Mouse (Mus musculus) midbrain, embryonic 10.5 days (tissue): Measurements from ENCODE around the gene Rbm12. TPM values are rescaled to one million over a fixed set of nuclear protein-coding genes. Genes with fewer than 3 reads are reported as not detected.

Experiments
- DNase-seq: peaks from one replicate; pipeline ENCODE4 v3.0.0-alpha.2; 2017; ENCODE audit warnings: low spot score
- H3K27ac ChIP-seq: fragments of 300-500 bp; sonication (generic); replicated peaks from 2 replicates; pipeline ENCODE4 v1.5.1; 2016; ENCODE audit warnings: mild to moderate bottlenecking
- H3K27me3 ChIP-seq: fragments of 300-500 bp; sonication (generic); 2 replicates; pipeline ENCODE4 v1.6.1; 2016; ENCODE audit warnings: low read depth, mild to moderate bottlenecking; ENCODE audit not compliant: poor library complexity, severe bottlenecking
- H3K36me3 ChIP-seq: fragments of 300-500 bp; sonication (generic); 2 replicates; pipeline ENCODE4 v1.6.1; 2016; ENCODE audit warnings: mild to moderate bottlenecking, moderate library complexity
- H3K4me1 ChIP-seq: fragments of 300-500 bp; sonication (generic); 2 replicates; pipeline ENCODE4 v1.6.1; 2016
- H3K4me3 ChIP-seq: fragments of 300-500 bp; sonication (generic); 2 replicates; pipeline ENCODE4 v1.5.1; 2016; ENCODE audit warnings: mild to moderate bottlenecking, moderate library complexity
- H3K9me3 ChIP-seq: fragments of 300-500 bp; sonication (generic); replicated peaks from 2 replicates; pipeline ENCODE4 v1.6.1; 2016; ENCODE audit warnings: mild to moderate bottlenecking
- WGBS: fragments of 180-500 bp; shearing (Covaris S2); methylation state at CpG from one replicate; pipeline ENCODE4 v1.1.7; 2016; 5-methylcytosine and 5-hydroxymethylcytosine counted together
- polyA plus RNA-seq: library from polyadenylated mRNA; unstranded; fragments of >200 nt; fragmentation: Nextera tagmentation; extraction: Ambion mirVana; gene quantifications from 2 replicates; pipeline ENCODE4 v1.2.1, GENCODE M21; 2016

Gene Rbm12
- 43.9 and 47.2 TPM in 2 replicates for polyA plus RNA-seq

DNA sequence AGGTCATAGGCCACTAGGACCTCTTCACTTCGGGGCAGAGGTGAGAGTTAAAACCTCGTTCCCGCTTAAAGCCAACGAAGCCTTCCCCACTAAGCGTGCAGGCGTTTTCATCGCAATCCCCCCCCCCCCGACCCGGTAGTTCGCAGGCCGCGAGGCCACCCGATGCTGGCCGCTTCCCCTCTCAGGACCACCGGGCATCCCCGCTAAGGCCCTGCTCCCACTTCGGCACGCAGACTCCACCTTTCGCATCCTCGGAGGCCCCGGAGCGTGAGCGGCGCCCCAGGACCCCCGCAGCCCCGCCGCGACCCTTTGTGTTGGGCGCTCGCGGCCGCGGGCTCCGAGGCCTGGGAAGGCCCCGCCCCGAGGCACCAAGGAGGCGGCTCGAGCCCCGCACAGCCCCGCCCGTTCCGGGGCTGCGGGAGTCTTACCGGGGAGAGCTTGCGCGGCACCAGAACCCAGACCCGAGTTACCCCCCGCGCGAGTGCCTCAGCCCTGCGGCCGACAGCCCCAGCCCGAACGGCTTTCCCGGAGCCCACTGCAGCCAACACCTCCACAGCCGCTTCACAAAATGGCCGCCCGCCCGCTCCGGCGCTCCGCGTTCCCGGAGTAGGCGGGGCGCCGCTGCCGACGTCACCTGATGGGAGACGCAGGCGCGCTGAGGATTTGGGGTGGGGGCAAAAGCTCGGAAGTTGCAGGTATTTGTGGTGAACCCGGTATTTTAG, at the start of gene Rbm12, which contains the start of gene Cpne1:
Gene Rbm12, minus strand, starts transcription at position 621 of the 722 bp plus-strand sequence.
Gene Cpne1, minus strand, starts transcription at position 608 of the 722 bp plus-strand sequence.
- peak within 1 kb of the TSS; percentile 96 for H3K4me3 ChIP-seq
- DNase-seq = peak; percentile 95
- H3K4me1 ChIP-seq = peaks cover 20% of the 10 kb centered on the region
- H3K36me3 ChIP-seq = peaks cover 30% of the 10 kb centered on the region
- H3K27ac ChIP-seq = peak within 1 kb of the TSS; percentile 98
- H3K27me3 ChIP-seq = no peaks in the 10 kb centered on the region
- under 1% methylated on average over 74 of the region's 74 CpGs for WGBS
- H3K9me3 ChIP-seq = no peaks in the 10 kb centered on the region

DNA sequence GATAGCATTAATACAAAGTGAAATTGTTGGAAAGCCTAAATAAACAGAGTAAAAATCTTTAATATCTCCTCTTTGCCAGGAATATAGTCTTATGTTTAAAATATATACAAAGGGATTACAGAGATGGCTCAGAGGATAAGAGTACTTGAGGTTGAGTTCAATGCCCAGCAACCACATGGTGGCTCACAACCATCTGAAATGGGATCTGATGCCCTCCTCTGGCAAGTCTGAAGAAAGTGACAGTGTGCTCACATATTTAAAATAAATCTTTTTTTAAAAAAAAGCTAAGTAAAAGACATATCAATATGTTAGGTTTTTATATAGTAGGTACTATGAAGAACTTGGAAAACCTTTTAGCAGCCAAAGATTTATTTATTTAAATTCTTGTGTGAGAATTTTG, 39.8 kb upstream of the Rbm12 start:
- no peak overlapping the region for H3K27ac ChIP-seq
- no peak for DNase-seq
- no peaks in the 10 kb centered on the region for H3K27me3 ChIP-seq
- H3K9me3 ChIP-seq = no peaks in the 10 kb centered on the region
- H3K4me1 ChIP-seq = no peaks in the 10 kb centered on the region
- no peak overlapping the region for H3K4me3 ChIP-seq
- peaks cover 100% of the 10 kb centered on the region for H3K36me3 ChIP-seq

DNA sequence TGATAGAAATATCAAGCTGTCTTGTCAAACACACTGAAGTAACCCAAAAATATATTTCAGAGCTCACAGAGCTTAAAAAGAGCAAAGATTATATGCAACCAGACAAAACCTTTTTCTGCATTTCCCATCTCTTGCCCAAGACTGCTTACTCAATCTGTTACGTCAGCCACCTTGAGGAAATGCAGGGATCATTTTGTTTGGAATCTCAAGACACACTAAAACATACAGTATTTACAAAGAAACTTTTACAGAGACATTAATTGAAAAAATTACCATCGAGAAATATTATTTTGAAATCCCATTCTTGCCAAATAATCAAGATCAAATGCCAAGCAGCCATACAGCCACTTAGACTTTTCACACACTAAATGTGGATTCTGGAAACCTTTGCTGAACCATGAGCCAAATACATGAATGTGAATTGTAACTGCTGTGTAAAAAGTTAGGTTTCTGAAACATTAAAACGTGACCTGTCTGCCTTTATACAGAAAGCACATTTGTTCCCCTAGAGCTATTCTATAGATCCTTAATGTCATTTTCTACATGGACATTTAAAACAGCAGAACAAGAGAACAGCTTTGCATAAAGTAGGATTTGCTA, 35.6 kb upstream of the Rbm12 start:
- no peaks in the 10 kb centered on the region for H3K27me3 ChIP-seq
- H3K36me3 ChIP-seq = peaks cover 66% of the 10 kb centered on the region
- no peak overlapping the region for H3K4me3 ChIP-seq
- 93% methylated on average over 3 of the region's 3 CpGs for WGBS
- no peak for DNase-seq
- H3K9me3 ChIP-seq = no peaks in the 10 kb centered on the region
- H3K27ac ChIP-seq = no peak overlapping the region
- peaks cover 22% of the 10 kb centered on the region for H3K4me1 ChIP-seq

DNA sequence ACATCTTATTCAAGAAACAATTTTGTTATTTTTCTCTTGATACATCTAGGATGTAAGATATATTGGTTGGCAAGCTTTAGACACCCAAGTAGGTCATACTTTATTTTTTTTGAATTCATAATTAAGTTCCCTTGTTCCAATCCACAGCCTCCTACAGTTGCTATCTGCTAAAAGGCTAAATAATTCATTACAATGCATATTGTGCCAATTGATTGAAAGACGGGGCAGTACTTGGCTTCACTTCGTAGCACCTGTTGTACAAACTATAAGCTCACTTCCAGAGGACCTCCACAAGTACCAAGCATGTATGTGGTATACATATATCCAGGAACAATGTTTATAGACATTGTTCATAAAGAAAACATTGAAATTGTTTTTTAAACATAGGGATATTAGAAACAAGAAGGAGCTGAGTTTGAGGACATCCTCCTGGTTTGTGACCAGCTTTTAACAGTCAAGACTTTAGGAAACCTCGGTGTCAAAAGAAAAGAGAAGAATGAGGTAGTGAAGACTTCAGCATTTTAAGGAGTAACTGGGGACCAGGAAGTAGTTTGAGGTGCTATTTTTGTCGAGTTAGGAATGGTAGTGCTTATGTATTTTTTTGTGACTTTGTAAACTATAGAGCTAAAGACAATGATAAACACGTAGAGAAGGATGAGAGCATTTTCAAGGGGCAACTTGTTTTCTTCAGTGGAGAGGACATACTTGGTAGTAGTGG, 34.7 kb upstream of the Rbm12 start:
- Histone ChIP-seq H3K36me3 (peaks cover 64% of the 10 kb centered on the region), H3K27ac (no peak overlapping the region), H3K4me1 (peaks cover 22% of the 10 kb centered on the region), H3K9me3 (no peaks in the 10 kb centered on the region), H3K27me3 (no peaks in the 10 kb centered on the region), H3K4me3 (no peak overlapping the region)
- 77% methylated on average over 5 of the region's 5 CpGs for WGBS
- DNase-seq = no peak

DNA sequence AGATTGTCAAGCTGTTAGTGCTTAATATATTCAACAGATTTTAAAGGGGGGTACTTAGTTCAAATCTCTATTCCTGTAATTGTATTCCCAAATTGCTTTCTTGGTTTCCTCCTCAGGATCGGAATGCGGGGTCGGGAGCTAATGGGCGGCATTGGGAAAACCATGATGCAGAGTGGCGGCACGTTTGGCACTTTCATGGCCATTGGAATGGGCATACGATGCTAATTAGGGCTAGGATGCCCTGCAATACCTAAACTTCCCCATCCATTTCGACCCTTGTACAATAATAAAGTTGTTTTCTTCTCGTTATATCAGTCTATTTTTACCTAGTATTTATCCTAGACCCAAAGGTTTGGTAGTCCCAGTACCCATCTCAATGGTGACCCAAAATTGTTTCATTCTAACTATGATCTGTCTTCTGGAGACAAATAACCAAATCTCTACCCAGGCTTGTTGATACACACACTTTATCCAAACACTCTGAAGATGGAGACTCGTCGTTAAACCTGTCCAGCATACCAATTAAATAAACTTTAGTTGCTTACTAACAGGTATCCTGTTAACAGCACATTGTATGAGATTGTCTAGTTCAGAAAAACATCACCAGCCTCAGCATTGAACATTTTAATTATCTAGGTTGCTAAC, 33.8 kb upstream of the Rbm12 start:
- peaks cover 60% of the 10 kb centered on the region for H3K36me3 ChIP-seq
- H3K9me3 ChIP-seq = no peaks in the 10 kb centered on the region
- peak overlapping the region; percentile 85 for H3K4me3 ChIP-seq
- peaks cover 22% of the 10 kb centered on the region for H3K4me1 ChIP-seq
- WGBS = 74% methylated on average over 11 of the region's 11 CpGs
- DNase-seq = no peak
- H3K27me3 ChIP-seq = no peaks in the 10 kb centered on the region
- H3K27ac ChIP-seq = no peak overlapping the region

DNA sequence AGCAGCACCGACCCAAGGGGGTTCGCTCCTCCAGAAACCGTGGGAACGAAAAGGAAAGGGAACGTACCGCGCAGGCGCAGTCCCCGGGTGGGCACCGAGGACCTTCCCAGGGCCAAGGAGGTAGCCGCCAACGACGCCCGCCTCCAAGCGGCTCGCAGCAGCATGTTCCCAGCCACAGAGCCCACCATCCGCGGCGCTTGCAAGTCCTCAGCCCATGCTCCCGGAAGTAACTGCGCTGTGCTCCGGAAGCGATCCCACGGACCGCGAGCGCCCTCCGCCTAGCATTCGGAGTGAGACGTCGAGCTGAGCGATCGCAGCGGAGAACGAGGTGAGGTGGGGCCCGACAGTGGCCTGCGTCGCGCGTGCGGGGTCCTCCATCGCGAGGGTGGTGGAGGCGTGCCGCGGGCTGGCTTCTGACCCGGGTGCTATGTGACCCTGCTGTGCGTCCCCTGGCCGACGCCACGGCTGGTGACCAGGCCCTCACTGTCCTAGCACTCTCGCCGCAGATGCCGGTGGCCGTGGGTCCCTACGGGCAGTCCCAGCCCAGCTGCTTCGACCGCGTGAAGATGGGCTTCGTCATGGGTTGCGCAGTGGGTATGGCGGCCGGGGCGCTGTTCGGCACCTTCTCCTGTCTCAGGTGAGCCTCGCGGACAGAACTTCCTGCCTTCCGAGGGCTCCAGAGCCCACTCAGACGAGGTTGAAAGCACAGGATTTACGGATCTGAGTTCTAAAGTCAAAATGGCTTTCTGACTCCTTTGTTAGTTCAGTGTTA, 32.4 kb upstream of the Rbm12 start, which contains the start of the genes Romo1 and Nfs1:
Gene Romo1, plus strand, starts transcription at position 87 of the 772 bp plus-strand sequence.
Gene Nfs1, minus strand, starts transcription at position 234 of the 772 bp plus-strand sequence.
- H3K9me3 ChIP-seq = no peaks in the 10 kb centered on the region
- H3K27ac ChIP-seq = peak within 1 kb of the TSS; percentile 94
- DNase-seq = peak; percentile 99
- no peaks in the 10 kb centered on the region for H3K27me3 ChIP-seq
- H3K4me3 ChIP-seq = peak within 1 kb of the TSS; percentile 85
- H3K4me1 ChIP-seq = peaks cover 22% of the 10 kb centered on the region
- under 1% methylated on average over 70 of the region's 70 CpGs for WGBS
- H3K36me3 ChIP-seq = peaks cover 53% of the 10 kb centered on the region

DNA sequence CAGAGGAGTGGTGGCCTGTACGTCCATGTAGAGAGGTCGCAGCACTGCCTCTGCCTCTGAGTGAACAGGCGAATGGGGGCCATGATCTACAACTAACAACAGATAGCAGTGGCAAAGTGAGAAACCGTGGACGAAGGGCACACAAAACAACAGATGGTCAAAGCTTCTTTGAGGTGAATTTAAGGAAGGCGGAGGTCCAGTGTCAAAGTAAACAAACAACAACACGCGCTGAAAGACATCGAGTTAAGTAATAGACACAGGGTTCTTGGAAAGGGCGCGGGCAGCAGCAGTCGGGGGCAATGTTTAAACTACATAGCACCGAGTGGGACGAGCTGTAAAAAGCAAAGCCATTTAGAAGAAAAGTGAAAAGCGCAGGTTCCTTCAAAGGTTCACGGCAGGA, 31.6 kb upstream of the Rbm12 start:
- Histone ChIP-seq H3K27ac (peak overlapping the region; percentile 94), H3K27me3 (no peaks in the 10 kb centered on the region), H3K36me3 (peaks cover 51% of the 10 kb centered on the region), H3K4me3 (peak overlapping the region; percentile 85), H3K9me3 (no peaks in the 10 kb centered on the region), H3K4me1 (peaks cover 22% of the 10 kb centered on the region)
- WGBS = 4% methylated on average over 16 of the region's 16 CpGs
- peak; percentile 31 for DNase-seq

DNA sequence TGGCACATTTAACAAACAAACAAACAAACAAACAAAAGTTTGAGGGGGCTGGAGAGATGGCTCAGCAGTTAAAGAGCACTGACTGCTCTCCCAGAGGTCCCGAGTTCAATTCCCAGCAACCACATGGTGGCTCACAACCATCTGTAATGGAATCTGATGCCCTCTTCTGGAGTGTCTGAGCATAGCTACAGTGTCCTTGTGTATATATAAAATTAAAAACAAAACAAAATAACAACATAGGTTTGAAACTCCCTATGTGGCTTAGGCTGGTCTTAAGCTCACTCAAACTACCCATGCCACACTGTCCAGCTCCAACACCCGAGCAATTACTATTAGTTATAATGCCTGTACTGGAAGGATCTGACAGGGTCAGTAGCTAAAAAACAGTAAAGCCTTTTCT, 31.0 kb upstream of the Rbm12 start:
- H3K9me3 ChIP-seq = no peaks in the 10 kb centered on the region
- 91% methylated on average over 2 of the region's 2 CpGs for WGBS
- no peaks in the 10 kb centered on the region for H3K27me3 ChIP-seq
- H3K4me3 ChIP-seq = peak overlapping the region; percentile 85
- no peak overlapping the region for H3K27ac ChIP-seq
- H3K4me1 ChIP-seq = peaks cover 22% of the 10 kb centered on the region
- no peak for DNase-seq
- peaks cover 46% of the 10 kb centered on the region for H3K36me3 ChIP-seq

DNA sequence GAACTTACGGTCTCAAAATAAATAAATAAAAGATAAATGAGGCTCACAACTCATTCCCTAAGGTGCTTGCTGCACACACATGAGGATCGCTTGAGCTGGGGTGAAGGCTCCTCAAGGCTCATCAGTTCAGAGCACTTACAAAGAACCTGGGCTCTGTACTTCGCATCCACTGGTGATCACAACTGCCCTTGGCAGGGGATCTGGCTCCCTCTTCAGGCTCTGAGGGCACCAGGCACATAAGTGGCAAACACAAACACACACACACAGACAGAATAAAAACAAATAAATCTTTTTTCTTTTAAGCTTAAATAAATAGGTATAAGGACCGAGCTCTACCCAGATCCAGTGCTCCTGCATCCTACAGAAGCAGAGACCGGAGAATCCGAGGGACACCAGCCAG, 23.9 kb upstream of the Rbm12 start:
- H3K27ac ChIP-seq = no peak overlapping the region
- H3K4me1 ChIP-seq = no peaks in the 10 kb centered on the region
- no peak overlapping the region for H3K4me3 ChIP-seq
- WGBS = 86% methylated on average over 6 of the region's 6 CpGs
- no peak for DNase-seq
- peaks cover 49% of the 10 kb centered on the region for H3K36me3 ChIP-seq
- H3K27me3 ChIP-seq = no peaks in the 10 kb centered on the region
- no peaks in the 10 kb centered on the region for H3K9me3 ChIP-seq

DNA sequence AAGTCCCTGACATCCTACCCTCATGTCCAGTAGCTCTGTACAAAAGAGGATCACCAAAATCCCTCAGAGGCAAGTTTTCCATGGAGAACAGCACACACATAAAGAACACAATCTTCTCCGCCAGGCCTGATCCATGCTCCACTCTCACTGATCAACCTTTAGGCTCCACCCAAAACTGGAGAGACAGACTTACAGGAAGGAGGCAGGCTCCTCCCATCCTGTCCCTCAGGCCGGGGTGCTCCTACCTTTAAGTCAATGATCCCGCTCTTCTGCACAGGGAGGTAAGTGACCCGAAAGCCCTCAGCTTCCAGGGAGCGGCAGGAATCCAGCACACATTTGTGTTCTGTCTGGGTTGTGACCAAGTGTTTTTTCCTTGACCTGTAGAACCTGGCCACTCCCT, 22.4 kb upstream of the Rbm12 start:
- H3K9me3 ChIP-seq = no peaks in the 10 kb centered on the region
- H3K4me3 ChIP-seq = no peak overlapping the region
- peaks cover 49% of the 10 kb centered on the region for H3K36me3 ChIP-seq
- no peak for DNase-seq
- no peak overlapping the region for H3K27ac ChIP-seq
- WGBS = 90% methylated on average over 5 of the region's 5 CpGs
- H3K4me1 ChIP-seq = no peaks in the 10 kb centered on the region
- H3K27me3 ChIP-seq = no peaks in the 10 kb centered on the region

DNA sequence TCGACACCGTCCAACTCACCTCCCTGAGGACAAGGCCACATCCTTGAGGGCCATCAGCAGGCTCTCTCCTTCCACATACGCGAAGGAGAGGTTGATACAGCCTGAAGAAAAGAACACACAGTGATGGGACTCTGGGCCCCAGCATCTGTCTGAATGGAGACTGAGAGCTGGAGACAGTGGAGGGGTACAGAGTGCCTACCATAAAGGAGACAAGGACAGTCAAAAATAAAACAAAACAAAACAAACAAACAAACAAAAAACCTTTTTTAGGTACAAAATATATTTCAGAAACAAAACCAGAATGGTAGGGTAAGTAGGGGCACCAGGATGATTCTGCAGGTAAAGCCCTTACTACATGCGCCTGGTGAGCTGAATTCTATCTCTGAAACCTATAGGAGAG, 15.2 kb upstream of the Rbm12 start, which contains the start of gene Gm28036:
Gene Gm28036, minus strand, starts transcription at position 101 of the 400 bp plus-strand sequence.
- no peaks in the 10 kb centered on the region for H3K9me3 ChIP-seq
- no peaks in the 10 kb centered on the region for H3K4me1 ChIP-seq
- no peaks in the 10 kb centered on the region for H3K27me3 ChIP-seq
- no peak within 1 kb of the TSS for H3K27ac ChIP-seq
- no peak for DNase-seq
- H3K36me3 ChIP-seq = peaks cover 67% of the 10 kb centered on the region
- 94% methylated on average over 5 of the region's 5 CpGs for WGBS
- no peak within 1 kb of the TSS for H3K4me3 ChIP-seq

DNA sequence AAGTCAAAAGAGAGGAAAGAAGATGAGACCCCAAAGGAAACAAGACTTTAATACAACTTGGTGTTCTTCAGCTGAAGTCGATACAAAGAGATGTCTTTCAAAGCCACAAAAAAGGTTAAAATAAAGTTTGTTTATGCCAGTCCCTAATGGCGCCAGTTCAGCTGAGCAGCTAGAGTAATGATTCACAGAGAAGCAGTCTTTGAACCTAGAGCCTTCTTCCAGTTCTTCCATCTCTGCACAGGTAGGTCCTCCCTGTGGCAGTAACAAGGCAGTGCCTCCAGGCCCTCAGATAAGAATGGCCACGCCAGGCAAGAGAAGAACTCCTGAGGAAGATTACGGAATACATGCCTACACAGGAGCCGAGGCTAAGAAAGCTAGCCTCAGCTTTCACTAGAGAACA, 12.0 kb upstream of the Rbm12 start:
- Histone ChIP-seq H3K4me1 (no peaks in the 10 kb centered on the region), H3K27me3 (no peaks in the 10 kb centered on the region), H3K27ac (no peak overlapping the region), H3K36me3 (peaks cover 46% of the 10 kb centered on the region), H3K4me3 (no peak overlapping the region), H3K9me3 (no peaks in the 10 kb centered on the region)
- DNase-seq = no peak
- WGBS = 90% methylated on average over 5 of the region's 5 CpGs
